Mouse (Mus musculus): ENCODE data around the gene Sfrp4. TPM values are rescaled to one million over a fixed set of nuclear protein-coding genes. Genes with fewer than 3 reads are reported as not detected.

Sfrp4 gene
- polyA plus RNA-seq (2017; shearing (Covaris generic)): not detected

GRCm38 (mm10) chr13:19622573-19623227, at the start of gene Sfrp4:
Gene Sfrp4 (plus strand): TSS chr13:19623104.

GRCm38 (mm10) chr13:19619216-19619927, 3.5 kb upstream of the Sfrp4 start, which contains the start of gene Epdr1:
Gene Epdr1 (minus strand): TSS chr13:19619927.

Other genes with a start within 250 kb of the Sfrp4 start
- 55.7 TPM for gene Stard3nl, start 227.3 kb upstream of the Sfrp4 start, polyA plus RNA-seq (2017; shearing (Covaris generic))
- gene Epdr1, start 3.2 kb upstream of the Sfrp4 start, polyA plus RNA-seq (2017; shearing (Covaris generic)): 1.3 TPM
- gene Nme8, start 74.7 kb downstream of the Sfrp4 start, polyA plus RNA-seq (2017; shearing (Covaris generic)): not detected
- 0.52 TPM for gene Gpr141, start 201.2 kb downstream of the Sfrp4 start, polyA plus RNA-seq (2017; shearing (Covaris generic))